Mouse (Mus musculus): Measurements from ENCODE around the gene Col4a3bp. TPM values are rescaled to one million over a fixed set of nuclear protein-coding genes. Genes with fewer than 3 reads are reported as not detected.

Col4a3bp gene
- total and polyA plus RNA-seq, 3 experiments = 7.0 to 14.8 (median 11.9) TPM

DNA sequence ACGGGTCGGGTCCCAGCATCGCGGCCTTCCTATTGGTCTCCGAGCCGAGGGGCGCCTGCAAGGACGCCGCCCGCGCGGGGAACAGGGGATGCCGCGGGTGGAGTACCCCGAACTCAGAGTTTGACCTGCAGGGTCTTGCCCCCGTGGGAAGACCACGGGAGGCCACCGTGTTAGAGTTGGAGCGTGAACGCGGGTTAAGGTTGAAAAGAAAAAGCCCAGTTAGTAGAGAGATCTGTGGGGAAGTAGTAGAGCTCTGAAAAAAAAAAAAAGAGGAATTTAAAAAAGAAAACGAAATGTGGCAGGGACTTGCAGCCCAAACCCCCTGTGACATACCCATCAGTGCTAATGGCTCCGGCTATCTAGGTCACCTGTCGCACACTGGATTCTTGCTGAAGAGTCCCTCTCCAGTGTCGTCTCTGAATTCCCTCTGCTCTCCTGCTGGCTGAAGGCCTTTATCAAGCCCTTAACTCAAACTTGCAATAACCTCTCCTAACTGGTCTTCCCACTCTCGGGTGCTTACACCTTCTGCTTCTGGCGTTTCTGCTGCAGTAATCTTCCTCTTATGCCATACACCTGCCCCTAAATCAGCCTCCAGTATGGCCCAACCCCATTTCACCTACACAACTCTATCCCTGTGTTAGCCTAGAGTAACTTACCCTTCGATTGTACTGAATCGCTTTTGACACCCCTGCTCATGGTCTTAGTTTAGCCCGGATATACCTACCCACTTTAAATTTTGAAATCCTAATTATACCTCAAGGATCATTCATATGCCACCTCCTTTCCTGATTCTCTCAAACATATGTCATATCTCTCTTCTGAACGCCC lies 128.9 kb downstream of the Col4a3bp start:
- Histone ChIP-seq H3K27ac (ENCODE audit: insufficient read depth, low read depth) (peak overlapping the region; percentile 28; the same call in 1 of the 2 replicates), H3K9me3 (replicated peaks; ENCODE audit: low read length) (no peaks in the 10 kb centered on the region), H3K9ac (ENCODE audit: insufficient read depth, low read depth) (peak overlapping the region; percentile 47), H3K79me2 (replicated peaks; ENCODE audit: control insufficient read depth, extremely low read depth, insufficient read depth, poor library complexity, severe bottlenecking) (peaks cover 41% of the 10 kb centered on the region), H3K4me2 (ENCODE audit: insufficient read depth, low read depth, poor library complexity, severe bottlenecking) (peak overlapping the region; percentile 95), H3K4me3 (replicated peaks in 1 of 3; ENCODE audit: low read depth in 2 of 3, low read length in 2 of 3, poor library complexity in 1 of 3) (peak overlapping the region; percentile 28 to 98 (median 65)), H3K27me3 (replicated peaks) (no peaks in the 10 kb centered on the region), H3K36me3 (replicated peaks in 1 of 2; ENCODE audit: control insufficient read depth in 1 of 2, insufficient read depth in 1 of 2, low read length in 1 of 2) (peaks cover 0 to 10% of the 10 kb centered on the region in 2 experiments), H3K4me1 (ENCODE audit: control insufficient read depth in 1 of 2, insufficient read depth in 2 of 2) (peaks cover 14 to 32% of the 10 kb centered on the region in 2 experiments)
- in situ Hi-C loops (cut with MboI; ENCODE audit: low pct_ligation_motif_present, low pct_unique_long_range_greater_than_20kb, low sequenced_read_pairs) = no loop called here
- dilution Hi-C loops (cut with MboI; ENCODE audit: extremely low pct_ligation_motif_present, extremely low pct_unique_long_range_greater_than_20kb, low sequenced_read_pairs) = no loop called here
- no peak for DNase-seq (ENCODE audit: extremely low read depth)
- 0 out of 2 replicates have a peak, but pooled peaks have one; percentile 25 for TF ChIP-seq EP300 (IDR thresholded peaks at IDR 0.05; ENCODE audit: low read length)
- TF ChIP-seq MAZ (IDR thresholded peaks at IDR 0.05; ENCODE audit: low read depth, low read length) = no peak
- TF ChIP-seq CHD1 (IDR thresholded peaks at IDR 0.05; ENCODE audit: low read depth, low read length) = no peak
- no peak for TF ChIP-seq POLR2AphosphoS2 (IDR thresholded peaks at IDR 0.05; ENCODE audit: low read depth, low read length)
- TF ChIP-seq POLR2A (IDR thresholded peaks at IDR 0.05; ENCODE audit: low read depth, low read length) = peak; percentile 37; the same call in 1 of the 2 replicates
- TF ChIP-seq MAX (IDR thresholded peaks at IDR 0.05; ENCODE audit: low read length) = 0 out of 2 replicates have a peak, but pooled peaks have one; percentile 29
- peak; percentile 84 for TF ChIP-seq ZNF384 (IDR thresholded peaks at IDR 0.05; ENCODE audit: low read depth, low read length)
- TF ChIP-seq CHD2 (IDR thresholded peaks at IDR 0.05; ENCODE audit: low read length) = no peak

DNA sequence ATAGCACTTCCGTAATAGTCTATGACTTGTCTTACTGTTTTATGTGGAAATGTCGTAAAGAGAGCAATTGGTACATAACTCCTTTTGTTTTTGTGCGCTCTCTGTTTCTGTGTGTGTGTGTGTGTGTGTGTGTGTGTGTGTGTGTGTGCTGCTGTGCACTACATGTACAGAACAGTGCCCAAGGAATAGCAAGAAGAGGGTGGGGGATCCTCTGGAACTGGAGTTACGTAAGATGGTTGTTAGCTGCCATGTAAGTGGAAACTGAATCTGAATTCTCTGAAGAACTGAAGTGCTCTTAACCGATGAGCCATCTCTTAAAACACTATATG lies 129.5 kb downstream of the Col4a3bp start:
- Histone ChIP-seq H3K9ac (ENCODE audit: insufficient read depth, low read depth) (no peak overlapping the region; the same call in 1 of the 2 replicates), H3K36me3 (replicated peaks in 1 of 2; ENCODE audit: control insufficient read depth in 1 of 2, insufficient read depth in 1 of 2, low read length in 1 of 2) (peaks cover 0 to 4% of the 10 kb centered on the region in 2 experiments), H3K9me3 (replicated peaks; ENCODE audit: low read length) (no peaks in the 10 kb centered on the region), H3K27ac (ENCODE audit: insufficient read depth, low read depth) (no peak overlapping the region), H3K4me3 (replicated peaks in 1 of 3; ENCODE audit: low read depth in 2 of 3, low read length in 2 of 3, poor library complexity in 1 of 3) (no peak overlapping the region), H3K79me2 (replicated peaks; ENCODE audit: control insufficient read depth, extremely low read depth, insufficient read depth, poor library complexity, severe bottlenecking) (peaks cover 37% of the 10 kb centered on the region), H3K27me3 (replicated peaks) (no peaks in the 10 kb centered on the region), H3K4me1 (ENCODE audit: control insufficient read depth in 1 of 2, insufficient read depth in 2 of 2) (peaks cover 10 to 32% of the 10 kb centered on the region in 2 experiments), H3K4me2 (ENCODE audit: insufficient read depth, low read depth, poor library complexity, severe bottlenecking) (peak overlapping the region; percentile 95; the same call in 1 of the 2 replicates)
- TF ChIP-seq MAZ (IDR thresholded peaks at IDR 0.05; ENCODE audit: low read depth, low read length) (no peak), KAT2A (IDR thresholded peaks at IDR 0.05; ENCODE audit: insufficient replicate concordance, low read length) (no peak), ELF1 (IDR thresholded peaks at IDR 0.05; ENCODE audit: low read depth, low read length) (no peak), USF2 (conservative IDR thresholded peaks at IDR 0.05; ENCODE audit: low read depth, low read length) (no peak), BHLHE40 (IDR thresholded peaks at IDR 0.05; ENCODE audit: low read depth, low read length) (no peak), GABPA (IDR thresholded peaks at IDR 0.05; ENCODE audit: insufficient replicate concordance, low read depth, low read length) (no peak), IRF4 (IDR thresholded peaks at IDR 0.05; ENCODE audit: low read depth, low read length) (no peak), ZC3H11A (IDR thresholded peaks at IDR 0.05; ENCODE audit: low read depth, low read length) (no peak), HCFC1 (IDR thresholded peaks at IDR 0.05; ENCODE audit: low read depth, low read length) (no peak), SMC3 (IDR thresholded peaks at IDR 0.05; ENCODE audit: low read depth, low read length) (no peak), POLR2AphosphoS2 (IDR thresholded peaks at IDR 0.05; ENCODE audit: low read depth, low read length) (no peak), MAFK (IDR thresholded peaks at IDR 0.05; ENCODE audit: insufficient replicate concordance, low read length) (no peak), CHD1 (IDR thresholded peaks at IDR 0.05; ENCODE audit: low read depth, low read length) (no peak), MEF2A (IDR thresholded peaks at IDR 0.05; ENCODE audit: borderline replicate concordance, low read depth, low read length) (no peak), MAX (IDR thresholded peaks at IDR 0.05; ENCODE audit: low read length) (no peak), NRF1 (IDR thresholded peaks at IDR 0.05; ENCODE audit: low read depth, low read length) (no peak)
- in situ Hi-C loops (cut with MboI; ENCODE audit: low pct_ligation_motif_present, low pct_unique_long_range_greater_than_20kb, low sequenced_read_pairs) = no loop called here
- dilution Hi-C loops (cut with MboI; ENCODE audit: extremely low pct_ligation_motif_present, extremely low pct_unique_long_range_greater_than_20kb, low sequenced_read_pairs) = no loop called here
- DNase-seq (ENCODE audit: extremely low read depth) = no peak

Measured in CH12.LX (cell line).